Mouse (Mus musculus): ENCODE data around the gene Gpd1l.

Gene Gpd1l

DNA sequence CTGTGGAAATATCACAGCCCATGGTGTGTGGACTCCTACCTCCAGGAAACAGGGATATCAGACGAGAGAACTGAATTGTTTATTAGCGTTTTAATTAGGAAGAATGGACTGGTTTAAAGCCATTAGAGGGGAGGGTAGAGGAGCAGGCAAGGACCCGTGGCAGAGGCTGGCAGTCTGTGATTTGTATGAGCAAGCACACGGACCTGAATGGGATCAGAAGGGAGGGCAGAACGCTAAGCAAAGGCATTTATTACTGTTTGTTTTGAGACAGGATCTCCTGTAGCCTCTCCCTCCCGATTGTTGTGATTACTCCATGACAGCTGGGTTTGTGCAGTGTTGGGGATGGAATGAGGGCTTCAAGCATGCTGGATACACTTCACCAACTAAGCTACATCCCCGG, 43.4 kb downstream of the Gpd1l start:
- ChIA-PET CTCF (interaction anchor here in 3 of 4 experiments (0.5 to 1.9 kb wide), 6 partner anchors 12 to 107 kb away, joined by 3 to 7 read pairs (median 4); no protein-coding TSS in a partner anchor), POLR2A (interaction anchor here in 2 of 4 experiments (0.7 to 1.4 kb wide), 4 partner anchors 12 to 109 kb away, joined by 3 to 6 read pairs (median 3); partner anchors contain the start of gene Cmtm7 (in 2 of the 2))

DNA sequence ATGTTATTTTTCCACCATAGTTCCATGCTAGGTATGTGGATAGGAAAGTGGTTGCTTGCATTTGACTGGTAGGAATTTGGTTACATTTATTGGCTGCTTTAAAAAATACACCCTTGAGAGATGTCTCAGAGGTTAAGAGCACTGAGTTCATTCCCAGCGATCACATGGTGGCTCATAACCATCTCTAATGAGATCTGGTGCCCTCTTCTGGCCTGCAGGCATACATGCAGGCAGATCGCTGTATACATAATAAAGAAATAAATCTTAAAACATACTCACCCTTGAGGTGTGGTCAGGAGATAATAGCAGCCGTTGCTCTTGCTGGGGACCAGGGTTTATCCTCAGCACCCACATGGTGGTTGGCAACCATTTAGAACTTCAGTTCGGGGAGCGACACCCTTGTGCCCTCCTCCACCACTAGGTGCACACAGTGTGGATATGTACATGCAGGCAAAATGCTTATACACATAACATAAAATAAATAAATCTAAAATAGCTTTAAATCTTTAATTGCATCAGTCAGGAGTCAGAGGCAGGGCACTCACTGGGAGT, 44.9 kb downstream of the Gpd1l start:
- CTCF ChIA-PET = interaction anchor here (0.6 to 1.9 kb wide), 8 partner anchors 32 to 235 kb away, joined by 3 to 7 read pairs (median 3); no protein-coding TSS in a partner anchor
- POLR2A ChIA-PET = interaction anchor here in 1 of 4 experiments (0.6 kb wide), 1 partner anchor 316 kb away, joined by 6 read pairs; no protein-coding TSS in a partner anchor

DNA sequence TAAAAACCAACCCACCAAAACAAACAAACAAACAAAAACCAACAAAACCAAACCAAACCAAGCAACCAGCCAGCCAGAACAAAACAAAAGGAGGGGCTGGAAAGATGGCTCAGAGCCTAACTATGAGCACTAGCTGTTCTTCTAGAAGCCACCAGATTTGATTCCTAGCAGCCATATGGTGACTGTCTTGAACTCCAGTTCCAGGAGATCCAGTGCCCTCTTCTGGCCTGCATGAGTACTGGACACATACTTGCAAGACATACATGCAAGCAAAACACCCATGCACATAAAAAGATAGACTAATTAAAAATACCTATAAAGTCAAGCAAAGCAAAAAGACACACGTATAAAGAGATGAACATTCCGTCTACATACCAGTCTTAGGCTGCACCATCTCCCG, 46.1 kb downstream of the Gpd1l start:
- CTCF ChIA-PET = interaction anchor here in 3 of 4 experiments (0.6 to 1.5 kb wide), 11 partner anchors 30 to 135 kb away, joined by 3 to 6 read pairs (median 3); no protein-coding TSS in a partner anchor
- POLR2A ChIA-PET = no interaction called here

DNA sequence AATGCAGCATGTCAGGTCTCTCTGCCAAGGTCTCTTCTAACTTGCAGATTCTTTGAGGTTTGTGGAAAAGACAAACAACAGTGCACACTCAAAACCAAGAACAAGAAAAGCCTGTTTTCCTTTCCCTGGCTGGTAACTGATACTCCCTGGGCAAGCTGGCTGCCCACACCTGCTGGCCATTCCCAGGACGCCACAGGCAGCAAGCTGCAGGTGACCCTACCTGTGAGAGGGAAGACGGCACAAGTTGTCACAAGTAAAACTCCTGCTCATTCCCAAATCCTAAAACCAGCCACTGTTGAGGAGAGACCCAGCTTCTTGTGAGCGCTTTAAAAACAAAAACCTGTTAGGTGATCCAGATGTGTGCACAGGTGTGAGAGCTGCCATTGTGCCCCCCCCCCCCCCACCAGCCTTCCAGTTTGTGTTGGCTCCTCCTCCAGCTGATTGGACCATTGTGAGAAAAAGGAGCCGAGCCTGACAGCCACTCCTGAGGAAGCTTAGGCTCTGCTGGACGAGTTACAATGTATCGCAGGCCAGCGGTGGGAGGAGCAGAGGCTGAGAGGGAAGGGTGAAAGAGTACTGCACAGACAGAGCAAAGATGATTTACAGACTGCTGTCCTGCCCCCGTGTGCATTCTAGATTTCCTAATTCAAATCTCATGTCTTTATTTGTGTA, 47.7 kb downstream of the Gpd1l start:
- ChIA-PET CTCF (interaction anchor here (0.6 to 1.3 kb wide), 7 partner anchors 27 to 755 kb away, joined by 3 to 10 read pairs (median 3); no protein-coding TSS in a partner anchor), POLR2A (interaction anchor here in 2 of 4 experiments (0.6 to 0.7 kb wide), 2 partner anchors 155 to 991 kb away, joined by 3 read pairs; partner anchors contain the start of gene Cmtm6 (in 1 of the 2))

DNA sequence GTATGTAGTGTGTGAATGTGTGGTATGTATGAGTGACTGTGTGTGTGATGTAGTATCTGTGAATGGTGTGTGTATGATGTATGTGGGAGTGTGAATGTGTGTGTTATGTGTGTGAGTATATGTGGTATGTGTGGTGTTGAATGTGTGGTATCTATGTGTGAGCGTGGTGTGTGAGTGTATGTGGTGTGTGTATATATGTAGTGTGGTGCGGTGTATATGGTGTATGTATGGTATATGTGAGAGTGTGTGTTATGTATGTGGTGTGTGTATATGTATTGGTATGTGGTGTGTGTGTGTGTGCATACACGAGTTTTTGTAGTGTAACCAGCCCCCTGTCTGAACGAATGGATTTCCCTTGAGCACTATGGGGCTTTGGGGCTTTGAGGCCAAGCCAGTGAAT, 48.2 kb downstream of the Gpd1l start:
- POLR2A ChIA-PET = interaction anchor here in 1 of 4 experiments (0.6 kb wide), 1 partner anchor 992 kb away, joined by 3 read pairs; no protein-coding TSS in a partner anchor
- CTCF ChIA-PET = interaction anchor here in 2 of 4 experiments (0.7 to 1.3 kb wide), 2 partner anchors 28 to 43 kb away, joined by 3 to 4 read pairs; no protein-coding TSS in a partner anchor

DNA sequence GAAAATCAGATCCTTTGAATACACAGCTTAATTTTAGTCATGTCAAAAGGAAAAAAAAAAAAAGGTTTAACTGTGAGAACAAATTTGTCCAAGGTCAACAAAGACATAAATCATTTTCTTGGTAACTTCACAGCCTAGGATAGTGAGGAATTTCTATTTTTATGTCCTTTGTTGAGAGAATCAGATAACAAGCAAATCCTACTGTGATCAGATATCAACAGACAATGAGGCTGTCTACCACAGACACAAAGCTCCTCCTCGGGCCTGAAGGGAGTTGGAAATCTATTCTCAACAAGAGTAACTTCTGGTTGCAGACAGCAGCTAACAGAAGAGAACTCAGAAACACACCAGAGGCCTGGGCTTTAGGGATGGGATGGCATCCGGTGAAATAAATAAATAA, 51.8 kb downstream of the Gpd1l start:
- POLR2A ChIA-PET = interaction anchor here in 1 of 4 experiments (0.6 to 1.9 kb wide), 4 partner anchors 31 to 215 kb away, joined by 3 to 5 read pairs (median 4); partner anchors contain the start of gene Cmtm8
- CTCF ChIA-PET = interaction anchor here in 3 of 4 experiments (0.5 to 1.4 kb wide), 3 partner anchors 18 to 297 kb away, joined by 3 to 14 read pairs (median 4); no protein-coding TSS in a partner anchor

DNA sequence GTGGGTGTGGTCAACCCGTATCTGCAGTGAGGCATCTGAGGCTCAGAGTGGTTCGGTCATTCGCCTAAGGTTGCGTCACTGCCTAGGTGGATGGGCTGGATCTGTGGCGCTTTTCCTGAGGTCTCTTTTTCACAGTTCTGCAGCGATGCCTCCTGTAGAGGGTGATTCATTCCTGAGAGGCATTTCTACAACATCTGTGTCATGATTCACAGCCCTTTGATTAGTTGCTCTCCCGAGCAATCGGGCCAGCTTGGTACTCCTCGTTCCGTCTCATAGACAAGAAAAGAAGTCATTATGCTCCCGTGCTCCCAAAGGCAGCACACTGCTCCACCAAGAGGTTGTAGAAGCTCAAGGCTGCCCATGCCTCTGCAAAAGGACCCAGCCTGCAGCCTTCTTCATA, 78.5 kb downstream of the Gpd1l start:
- ChIA-PET POLR2A (interaction anchor here in 1 of 4 experiments (1.1 kb wide), 1 partner anchor 12 kb away, joined by 3 read pairs; the partner anchor contains the start of gene Cmtm8), CTCF (interaction anchor here in 2 of 4 experiments (0.6 to 1.5 kb wide), 2 partner anchors 9 to 88 kb away, joined by 3 read pairs; no protein-coding TSS in a partner anchor)

DNA sequence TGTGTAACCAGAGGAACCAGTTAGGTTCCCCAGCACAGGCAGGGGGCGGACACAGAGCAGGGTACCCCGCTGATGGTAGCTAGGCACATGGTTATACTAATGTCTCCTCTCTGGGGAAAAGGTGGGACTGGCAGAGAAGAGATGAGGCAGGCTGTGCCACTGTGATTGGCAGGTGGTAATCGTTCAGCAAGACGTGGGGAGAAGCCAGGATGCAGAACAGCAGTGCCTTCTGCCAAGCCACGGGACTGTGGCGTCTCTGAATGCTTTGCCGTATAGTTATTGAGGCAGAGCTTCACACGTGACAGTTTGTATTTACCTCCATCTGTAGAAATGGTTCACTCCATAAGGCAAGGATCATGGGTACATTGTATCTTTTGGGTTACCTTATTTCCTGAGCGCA, 79.1 kb downstream of the Gpd1l start:
- CTCF ChIA-PET = interaction anchor here in 2 of 4 experiments (0.6 to 1.5 kb wide), 2 partner anchors 8 to 42 kb away, joined by 3 read pairs; no protein-coding TSS in a partner anchor
- POLR2A ChIA-PET = interaction anchor here in 3 of 4 experiments (0.6 to 3.6 kb wide), 5 partner anchors 11 to 84 kb away, joined by 3 to 16 read pairs (median 4); partner anchors contain the start of gene Cmtm8 (in 1 of the 3)

DNA sequence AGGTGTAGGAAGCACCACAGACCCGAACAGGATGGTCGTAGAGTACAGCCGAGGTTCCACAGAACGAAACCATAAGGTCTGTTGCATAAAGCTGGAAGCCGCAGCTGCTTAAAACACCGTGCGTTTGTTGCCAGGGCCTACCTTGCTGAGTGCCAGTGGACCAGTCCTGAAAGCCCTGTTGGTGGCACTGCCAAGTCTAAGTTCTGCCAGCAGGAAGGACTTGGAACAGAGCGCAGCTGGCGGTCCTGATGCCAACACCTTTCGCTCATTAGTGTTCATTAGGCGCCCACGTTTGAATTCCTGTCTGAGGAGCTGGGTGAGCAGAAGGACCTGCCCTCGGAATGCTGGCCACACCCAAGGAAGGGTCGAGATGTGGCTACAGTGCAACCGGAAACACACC, 80.5 kb downstream of the Gpd1l start:
- POLR2A ChIA-PET = interaction anchor here in 3 of 4 experiments (0.6 to 3.6 kb wide), 6 partner anchors 9 to 78 kb away, joined by 3 to 16 read pairs (median 4); partner anchors contain the start of gene Cmtm8 (in 1 of the 3)
- CTCF ChIA-PET = interaction anchor here in 3 of 4 experiments (0.7 to 1.9 kb wide), 6 partner anchors 9 to 55 kb away, joined by 3 to 6 read pairs (median 4); partner anchors contain the start of gene Cmtm8 (in 2 of the 3)

DNA sequence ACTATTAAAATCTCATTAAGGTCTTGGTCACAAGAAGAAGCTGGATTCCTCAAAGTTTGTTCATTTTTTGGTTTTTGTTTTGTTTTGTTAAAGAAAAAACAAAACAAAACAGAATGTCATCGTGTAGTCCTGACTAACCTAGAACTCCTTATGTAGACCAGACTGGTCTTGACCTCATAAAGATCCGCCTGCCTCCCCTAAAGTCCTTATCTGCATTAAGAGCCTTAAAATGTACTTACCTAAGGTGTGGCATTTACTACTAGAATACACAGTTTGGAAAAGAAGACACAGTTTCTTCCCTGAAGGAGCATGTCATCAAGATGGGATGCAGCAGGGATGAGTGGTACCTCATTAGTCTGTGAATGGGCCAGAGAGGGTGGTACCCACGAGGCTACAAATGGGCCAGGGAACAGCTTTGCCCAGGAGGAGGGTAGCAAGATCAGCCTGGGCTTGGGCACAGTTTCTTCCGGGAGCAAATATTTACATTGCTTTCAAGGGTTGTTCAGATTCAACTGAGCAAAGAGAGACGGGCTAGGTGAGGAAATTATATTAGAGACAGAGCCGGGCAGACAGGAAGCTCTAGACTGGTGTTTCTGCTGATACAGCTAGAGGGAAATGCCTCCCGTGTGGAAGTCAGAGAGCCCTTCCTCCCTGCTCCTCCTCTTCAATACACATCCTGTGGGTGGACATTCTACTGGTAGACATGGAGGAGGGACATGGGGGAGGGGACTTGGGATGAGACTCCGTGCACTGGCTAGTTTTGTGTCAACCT, 82.2 kb downstream of the Gpd1l start:
- POLR2A ChIA-PET = interaction anchor here in 3 of 4 experiments (0.5 to 3.6 kb wide), 5 partner anchors 8 to 550 kb away, joined by 3 to 16 read pairs (median 5); partner anchors contain the start of gene Cmtm8 (in 1 of the 3)
- CTCF ChIA-PET = no interaction called here
